Mouse (Mus musculus) activated CD4-positive, CD25-positive, alpha-beta regulatory T cell, adult 9 weeks (primary cell): ENCODE measurements around the gene Cypt14. TPM values are rescaled to one million over a fixed set of nuclear protein-coding genes. Genes with fewer than 3 reads are reported as not detected.

ENCODE experiments used
- polyA plus RNA-seq: library from polyadenylated mRNA; unstranded; fragments of 100-300 nt; shearing (Covaris generic); gene quantifications from one replicate; pipeline ENCODE4 v1.2.1, GENCODE M21; 2017

Gene Cypt14
- polyA plus RNA-seq: not detected

DNA sequence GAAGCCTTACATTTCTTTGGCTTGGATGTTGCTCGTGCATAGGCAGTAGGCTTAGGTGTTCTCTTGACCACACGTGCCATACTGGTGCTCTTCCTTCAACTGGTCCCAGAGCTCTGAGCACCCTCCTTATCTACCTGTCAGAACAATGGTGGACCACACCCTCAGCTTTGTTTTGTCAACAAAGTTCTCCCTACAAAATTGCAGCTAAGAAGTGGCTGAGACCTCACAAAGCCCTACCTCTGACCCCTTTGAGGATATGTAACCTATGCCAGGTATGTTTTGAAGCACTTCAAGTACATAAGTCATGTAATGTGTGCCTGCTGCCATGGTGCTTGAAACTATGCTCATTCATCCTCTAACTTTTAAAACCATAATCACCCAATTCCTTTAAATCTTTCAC, at the start of gene Cypt14:
Gene Cypt14, minus strand, starts transcription at position 101 of the 400 bp plus-strand sequence.

